Mouse (Mus musculus): ENCODE measurements around the gene Uqcrh. TPM values are rescaled to one million over a fixed set of nuclear protein-coding genes. Genes with fewer than 3 reads are reported as not detected.
A peak's percentile ranks its signal among the peaks of the same experiment; 100 is the strongest.

Gene Uqcrh
- total RNA-seq, 2 experiments from 2014 or later: 561 to 784 TPM

- ATAC-seq (replicated peaks; ENCODE audit: poor library complexity, severe bottlenecking): no peak
Observed at GRCm38 (mm10) chr4:116059012-116059726, 15.7 kb downstream of the Uqcrh start.

- no peak for ATAC-seq (replicated peaks; ENCODE audit: poor library complexity, severe bottlenecking)
Observed at GRCm38 (mm10) chr4:116057559-116057958, 17.3 kb downstream of the Uqcrh start.

- ATAC-seq (replicated peaks; ENCODE audit: poor library complexity, severe bottlenecking): peak; percentile 93
Observed at GRCm38 (mm10) chr4:116053399-116053961, 21.4 kb downstream of the Uqcrh start, which contains the start of gene Nsun4. Gene Nsun4 (minus strand): TSS chr4:116053876.

- peak; percentile 53 for ATAC-seq (replicated peaks; ENCODE audit: poor library complexity, severe bottlenecking)
Observed at GRCm38 (mm10) chr4:116052526-116053293, 22.2 kb downstream of the Uqcrh start.

GRCm38 (mm10) chr4:116049211-116049610 lies 25.7 kb downstream of the Uqcrh start:
- ATAC-seq (replicated peaks; ENCODE audit: poor library complexity, severe bottlenecking): no peak

- no peak for ATAC-seq (replicated peaks; ENCODE audit: poor library complexity, severe bottlenecking)
Observed at GRCm38 (mm10) chr4:116048130-116048920, 26.5 kb downstream of the Uqcrh start.

- no peak for ATAC-seq (replicated peaks; ENCODE audit: poor library complexity, severe bottlenecking)
Observed at GRCm38 (mm10) chr4:116047681-116048080, 27.2 kb downstream of the Uqcrh start.

GRCm38 (mm10) chr4:116046604-116047003 lies 28.3 kb downstream of the Uqcrh start:
- ATAC-seq (replicated peaks; ENCODE audit: poor library complexity, severe bottlenecking): no peak

- peak; percentile 97 for ATAC-seq (replicated peaks; ENCODE audit: poor library complexity, severe bottlenecking)
Observed at GRCm38 (mm10) chr4:116042186-116042585, 32.7 kb downstream of the Uqcrh start.

- no peak for ATAC-seq (replicated peaks; ENCODE audit: poor library complexity, severe bottlenecking)
Observed at GRCm38 (mm10) chr4:116040466-116040865, 34.4 kb downstream of the Uqcrh start.

- no peak for ATAC-seq (replicated peaks; ENCODE audit: poor library complexity, severe bottlenecking)
Observed at GRCm38 (mm10) chr4:116033374-116033773, 41.5 kb downstream of the Uqcrh start.

- 0 out of 2 replicates have a peak, but pooled peaks have one; percentile 20 for ATAC-seq (replicated peaks; ENCODE audit: poor library complexity, severe bottlenecking)
Observed at GRCm38 (mm10) chr4:116032906-116033305, 42.0 kb downstream of the Uqcrh start.

- ATAC-seq (replicated peaks; ENCODE audit: poor library complexity, severe bottlenecking): no peak
Observed at GRCm38 (mm10) chr4:116017902-116018746, 56.7 kb downstream of the Uqcrh start, which contains the start of gene Faah. Gene Faah (minus strand): TSS chr4:116017926.

GRCm38 (mm10) chr4:116017300-116017901 lies 57.5 kb downstream of the Uqcrh start:
- ATAC-seq (replicated peaks; ENCODE audit: poor library complexity, severe bottlenecking): peak; percentile 80

Other genes with a start within 250 kb of the Uqcrh start
- 6.0 and 6.3 TPM in 2 replicates for gene Mob3c, start 247.0 kb downstream of the Uqcrh start, total RNA-seq (2014; fragmentation: Nextera tagmentation)
- 2.6 and 6.2 TPM in 2 replicates for gene Mob3c, start 247.0 kb downstream of the Uqcrh start, total RNA-seq (2017)
- gene Mknk1, start 235.9 kb downstream of the Uqcrh start, total RNA-seq (2014; fragmentation: Nextera tagmentation): 30.0 and 48.8 TPM in 2 replicates
- 30.2 and 39.0 TPM in 2 replicates for gene Mknk1, start 235.9 kb downstream of the Uqcrh start, total RNA-seq (2017)
- not detected in 2 replicates for gene Kncn, start 190.7 kb downstream of the Uqcrh start, total RNA-seq (2014; fragmentation: Nextera tagmentation)
- gene Kncn, start 190.7 kb downstream of the Uqcrh start, total RNA-seq (2017): not detected in 2 replicates
- gene 6430628N08Rik, start 184.4 kb downstream of the Uqcrh start, total RNA-seq (2014; fragmentation: Nextera tagmentation): not detected in 2 replicates
- gene 6430628N08Rik, start 184.4 kb downstream of the Uqcrh start, total RNA-seq (2017): not detected in 2 replicates
- gene Dmbx1, start 135.1 kb downstream of the Uqcrh start, total RNA-seq (2014; fragmentation: Nextera tagmentation): not detected in 2 replicates
- not detected in 2 replicates for gene Dmbx1, start 135.1 kb downstream of the Uqcrh start, total RNA-seq (2017)
- 1.8 and 3.6 TPM in 2 replicates for gene Faah, start 57.1 kb downstream of the Uqcrh start, total RNA-seq (2014; fragmentation: Nextera tagmentation)
- gene Faah, start 57.1 kb downstream of the Uqcrh start, total RNA-seq (2017): 1.3 and 2.1 TPM in 2 replicates
- 15.0 and 17.0 TPM in 2 replicates for gene Nsun4, start 21.2 kb downstream of the Uqcrh start, total RNA-seq (2014; fragmentation: Nextera tagmentation)
- 7.4 and 14.6 TPM in 2 replicates for gene Nsun4, start 21.2 kb downstream of the Uqcrh start, total RNA-seq (2017)
- 17.9 and 24.3 TPM in 2 replicates for gene Lrrc41, start 198 bp upstream of the Uqcrh start, total RNA-seq (2014; fragmentation: Nextera tagmentation)
- gene Lrrc41, start 198 bp upstream of the Uqcrh start, total RNA-seq (2017): 19.2 and 20.7 TPM in 2 replicates
- 37.5 and 43.3 TPM in 2 replicates for gene Rad54l, start 48.6 kb upstream of the Uqcrh start, total RNA-seq (2014; fragmentation: Nextera tagmentation)
- 27.9 and 34.9 TPM in 2 replicates for gene Rad54l, start 48.6 kb upstream of the Uqcrh start, total RNA-seq (2017)
- gene Pomgnt1, start 48.8 kb upstream of the Uqcrh start, total RNA-seq (2014; fragmentation: Nextera tagmentation): 13.8 and 18.3 TPM in 2 replicates
- gene Pomgnt1, start 48.8 kb upstream of the Uqcrh start, total RNA-seq (2017): 17.1 and 17.5 TPM in 2 replicates
- gene Lurap1, start 76.3 kb upstream of the Uqcrh start, total RNA-seq (2014; fragmentation: Nextera tagmentation): not detected in 2 replicates
- not detected in 2 replicates for gene Lurap1, start 76.3 kb upstream of the Uqcrh start, total RNA-seq (2017)
- not detected in 2 replicates for gene Tspan1, start 92.5 kb upstream of the Uqcrh start, total RNA-seq (2014; fragmentation: Nextera tagmentation)
- not detected in 2 replicates for gene Tspan1, start 92.5 kb upstream of the Uqcrh start, total RNA-seq (2017)
- not detected in 2 replicates for gene 1700042G07Rik, start 98.3 kb upstream of the Uqcrh start, total RNA-seq (2014; fragmentation: Nextera tagmentation)
- not detected in 2 replicates for gene 1700042G07Rik, start 98.3 kb upstream of the Uqcrh start, total RNA-seq (2017)
- not detected in 2 replicates for gene Gm49337, start 98.3 kb upstream of the Uqcrh start, total RNA-seq (2014; fragmentation: Nextera tagmentation)
- 0.26 TPM in 2 replicates for gene Gm49337, start 98.3 kb upstream of the Uqcrh start, total RNA-seq (2017)
- gene Pik3r3, start 146.5 kb upstream of the Uqcrh start, total RNA-seq (2014; fragmentation: Nextera tagmentation): 0.39 TPM in 1 of 2 replicates, not detected in the other
- 0.30 TPM in 1 of 2 replicates, not detected in the other for gene Pik3r3, start 146.5 kb upstream of the Uqcrh start, total RNA-seq (2017)

All from granulocyte monocyte progenitor cell, adult 5-6 weeks (primary cell).